Mouse (Mus musculus) kidney, postnatal 0 days (tissue): ENCODE measurements around the gene Gfy. TPM values are rescaled to one million over a fixed set of nuclear protein-coding genes. Genes with fewer than 3 reads are reported as not detected.
A peak's percentile ranks its signal among the peaks of the same experiment; 100 is the strongest.

Experiments used
- ATAC-seq: fragments of 200-750 bp; cut with Nextera tagmentation; replicated peaks from 2 replicates; pipeline ENCODE4 v1.8.0; 2017; ENCODE audit warnings: low read depth, moderate number of reproducible peaks, moderate TSS enrichment, moderate library complexity; ENCODE audit not compliant: low FRiP score
- DNase-seq: peaks from one replicate; pipeline ENCODE4 v3.0.0-alpha.2; 2016; ENCODE audit warnings: low spot score
- H3K27ac ChIP-seq: fragments of 300-500 bp; sonication (generic); 2 replicates; pipeline ENCODE4 v1.5.1; 2014; ENCODE audit warnings: mild to moderate bottlenecking
- H3K27me3 ChIP-seq: fragments of 300-500 bp; sonication (generic); 2 replicates; pipeline ENCODE4 v1.6.1; 2014; ENCODE audit warnings: low read length, mixed read lengths; ENCODE audit not compliant: insufficient read depth
- H3K36me3 ChIP-seq: fragments of 300-500 bp; sonication (generic); 2 replicates; pipeline ENCODE4 v1.6.1; 2014; ENCODE audit warnings: low read length, mixed read lengths; ENCODE audit not compliant: insufficient read depth
- H3K4me1 ChIP-seq: fragments of 300-500 bp; sonication (generic); replicated peaks from 2 replicates; pipeline ENCODE4 v1.6.1; 2014; ENCODE audit warnings: antibody characterized with exemption, low read length, mixed read lengths; ENCODE audit not compliant: insufficient read depth
- H3K4me2 ChIP-seq: fragments of 300-500 bp; sonication (generic); 2 replicates; pipeline ENCODE4 v1.6.1; 2014; ENCODE audit warnings: mild to moderate bottlenecking, low read length, moderate library complexity, mixed read lengths
- H3K4me3 ChIP-seq: fragments of 300-500 bp; sonication (generic); replicated peaks from 2 replicates; pipeline ENCODE4 v1.5.1; 2014; ENCODE audit warnings: low read depth, low read length
- H3K9ac ChIP-seq: fragments of 300-500 bp; sonication (generic); 2 replicates; pipeline ENCODE4 v1.6.1; 2014; ENCODE audit warnings: low read depth, low read length
- H3K9me3 ChIP-seq: fragments of 300-500 bp; sonication (generic); replicated peaks from 2 replicates; pipeline ENCODE4 v1.6.1; 2016; ENCODE audit warnings: low read length, inconsistent platforms, mixed read lengths
- CTCF ChIP-seq: IDR thresholded peaks from 2 replicates; pipeline ENCODE4 v1.5.1; 2016; ENCODE audit warnings: antibody characterized with exemption, low read depth, mild to moderate bottlenecking, moderate library complexity
- WGBS: fragments of 180-500 bp; shearing (Covaris S2); extraction: QIAGEN DNeasy Blood & Tissue Kit; methylation state at CpG from one replicate; pipeline ENCODE4 v1.1.7; 2014; 5-methylcytosine and 5-hydroxymethylcytosine counted together
- polyA plus RNA-seq: library from polyadenylated mRNA; unstranded; fragments of >200 nt; fragmentation: Nextera tagmentation; extraction: Ambion mirVana; gene quantifications from 2 replicates; pipeline ENCODE4 v1.2.1, GENCODE M21; 2015

Gene Gfy
- polyA plus RNA-seq, 1 experiment from 2014 or later: not detected

GRCm38 (mm10) chr7:45191161-45191560 lies 11.8 kb upstream of the Gfy start:
- H3K36me3 ChIP-seq: no peaks in the 10 kb centered on the region
- no peak overlapping the region for H3K9ac ChIP-seq
- TF ChIP-seq CTCF: no peak
- DNase-seq: no peak
- 0 out of 2 replicates have a peak, but pooled peaks cover 7% of the 10 kb centered on the region for H3K27me3 ChIP-seq
- no peak overlapping the region for H3K4me3 ChIP-seq
- H3K9me3 ChIP-seq: no peaks in the 10 kb centered on the region
- peaks cover 11% of the 10 kb centered on the region for H3K4me1 ChIP-seq
- ATAC-seq: no peak
- WGBS: 49% methylated on average over 2 of the region's 2 CpGs
- no peak overlapping the region for H3K4me2 ChIP-seq
- no peak overlapping the region for H3K27ac ChIP-seq

- Histone ChIP-seq H3K36me3 (no peaks in the 10 kb centered on the region), H3K9me3 (no peaks in the 10 kb centered on the region), H3K4me3 (no peak overlapping the region), H3K9ac (no peak overlapping the region), H3K4me1 (peaks cover 11% of the 10 kb centered on the region), H3K27me3 (0 out of 2 replicates have a peak, but pooled peaks cover 11% of the 10 kb centered on the region), H3K4me2 (no peak overlapping the region), H3K27ac (no peak overlapping the region)
- ATAC-seq (no peak), DNase-seq (no peak)
- TF ChIP-seq CTCF: no peak
- 92% methylated on average over 6 of the region's 6 CpGs for WGBS
These were observed 10.8 kb upstream of the Gfy start for GRCm38 (mm10) chr7:45190186-45190585.

GRCm38 (mm10) chr7:45189600-45189999 lies 10.2 kb upstream of the Gfy start:
- Histone ChIP-seq H3K4me2 (no peak overlapping the region), H3K4me3 (no peak overlapping the region), H3K27ac (no peak overlapping the region), H3K4me1 (peaks cover 11% of the 10 kb centered on the region), H3K36me3 (no peaks in the 10 kb centered on the region), H3K27me3 (0 out of 2 replicates have a peak, but pooled peaks cover 15% of the 10 kb centered on the region), H3K9me3 (no peaks in the 10 kb centered on the region), H3K9ac (no peak overlapping the region)
- DNase-seq (no peak), ATAC-seq (no peak)
- TF ChIP-seq CTCF: no peak
- WGBS: 59% methylated on average over 16 of the region's 16 CpGs

GRCm38 (mm10) chr7:45185921-45186320 lies 6.6 kb upstream of the Gfy start:
- Histone ChIP-seq H3K4me1 (peaks cover 5% of the 10 kb centered on the region; the same call in 1 of the 2 replicates), H3K9ac (no peak overlapping the region), H3K4me2 (no peak overlapping the region), H3K36me3 (no peaks in the 10 kb centered on the region), H3K4me3 (no peak overlapping the region), H3K9me3 (no peaks in the 10 kb centered on the region), H3K27me3 (peaks cover 36% of the 10 kb centered on the region), H3K27ac (no peak overlapping the region)
- TF ChIP-seq CTCF: no peak
- 74% methylated on average over 7 of the region's 7 CpGs for WGBS
- no peak for DNase-seq
- no peak for ATAC-seq

GRCm38 (mm10) chr7:45183672-45184071 lies 4.3 kb upstream of the Gfy start:
- no peak overlapping the region for H3K4me2 ChIP-seq
- H3K9ac ChIP-seq: no peak overlapping the region
- DNase-seq (no peak), ATAC-seq (no peak)
- no peaks in the 10 kb centered on the region for H3K36me3 ChIP-seq
- no peak overlapping the region for H3K4me3 ChIP-seq
- no peak overlapping the region for H3K27ac ChIP-seq
- no peak for TF ChIP-seq CTCF
- H3K27me3 ChIP-seq: peaks cover 56% of the 10 kb centered on the region
- peaks cover 5% of the 10 kb centered on the region; the same call in 1 of the 2 replicates for H3K4me1 ChIP-seq
- 74% methylated on average over 7 of the region's 7 CpGs for WGBS
- H3K9me3 ChIP-seq: no peaks in the 10 kb centered on the region

- H3K4me2 ChIP-seq: peak overlapping the region; percentile 52
- peak; percentile 47; the same call in 1 of the 2 replicates for ATAC-seq
- no peak for DNase-seq
- no peak for TF ChIP-seq CTCF
- H3K27ac ChIP-seq: no peak overlapping the region
- H3K36me3 ChIP-seq: no peaks in the 10 kb centered on the region
- H3K9me3 ChIP-seq: no peaks in the 10 kb centered on the region
- WGBS: 6% methylated on average over 11 of the region's 11 CpGs
- 0 out of 2 replicates have a peak overlapping the region, but pooled peaks have one; percentile 13 for H3K4me3 ChIP-seq
- peaks cover 67% of the 10 kb centered on the region for H3K27me3 ChIP-seq
- H3K4me1 ChIP-seq: peaks cover 5% of the 10 kb centered on the region; the same call in 1 of the 2 replicates
- H3K9ac ChIP-seq: 0 out of 2 replicates have a peak overlapping the region, but pooled peaks have one; percentile 20
These were observed 3.2 kb upstream of the Gfy start for GRCm38 (mm10) chr7:45182606-45183005.

GRCm38 (mm10) chr7:45182199-45182601 lies 2.8 kb upstream of the Gfy start:
- H3K4me3 ChIP-seq: 0 out of 2 replicates have a peak overlapping the region, but pooled peaks have one; percentile 13
- no peak overlapping the region for H3K27ac ChIP-seq
- no peak overlapping the region for H3K9ac ChIP-seq
- peak; percentile 81 for ATAC-seq
- H3K36me3 ChIP-seq: no peaks in the 10 kb centered on the region
- H3K9me3 ChIP-seq: no peaks in the 10 kb centered on the region
- TF ChIP-seq CTCF: no peak
- H3K27me3 ChIP-seq: peaks cover 71% of the 10 kb centered on the region
- H3K4me1 ChIP-seq: peaks cover 5% of the 10 kb centered on the region; the same call in 1 of the 2 replicates
- under 1% methylated on average over 33 of the region's 34 CpGs for WGBS
- DNase-seq: peak; percentile 94
- peak overlapping the region; percentile 52 for H3K4me2 ChIP-seq
